Mouse (Mus musculus) monocyte, adult 59 days (primary cell): ENCODE measurements around the gene Olfr1293-ps. TPM values are rescaled to one million over a fixed set of nuclear protein-coding genes. Genes with fewer than 3 reads are reported as not detected.

Source experiments
- total RNA-seq, 2 experiments: library from RNA; stranded (reverse); gene quantifications; one replicate each; pipeline ENCODE4 v1.2.4; 2023

Gene Olfr1293-ps
- total RNA-seq = not detected

GRCm38 (mm10) chr2:111524903-111525302 lies at the start of gene Olfr1293-ps:
TSS of gene Olfr1293-ps (plus strand) at chr2:111525203.

GRCm38 (mm10) chr2:111480519-111480918 lies 44.5 kb upstream of the Olfr1293-ps start, which contains the start of gene Olfr1289:
TSS of gene Olfr1289 (plus strand) at chr2:111480819.

DNA sequence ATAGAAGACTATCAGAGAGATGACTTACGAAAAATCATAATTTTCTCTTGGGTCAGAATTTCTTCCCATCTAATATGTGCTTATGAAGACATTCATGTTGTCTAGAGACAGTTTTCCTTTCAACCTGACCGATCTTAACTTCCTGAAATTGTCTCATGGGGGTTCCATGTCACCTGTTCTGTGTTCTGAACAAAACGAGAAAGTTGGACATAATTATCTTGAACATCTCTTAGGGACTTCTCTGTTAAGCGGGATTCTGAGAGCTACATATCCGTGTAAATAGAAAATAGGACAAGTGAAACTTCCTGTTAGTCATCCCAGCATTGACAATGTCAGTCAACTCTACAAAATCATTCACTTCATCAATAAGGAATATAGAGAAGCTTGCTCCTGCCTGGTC lies 31.3 kb upstream of the Olfr1293-ps start, which contains the start of gene Olfr1290:
Gene Olfr1290, minus strand, starts transcription at position 101 of the 400 bp plus-strand sequence.

GRCm38 (mm10) chr2:111496880-111497279 lies 28.1 kb upstream of the Olfr1293-ps start, which contains the start of gene Olfr1291-ps1:
TSS of gene Olfr1291-ps1 (plus strand) at chr2:111497180.

DNA sequence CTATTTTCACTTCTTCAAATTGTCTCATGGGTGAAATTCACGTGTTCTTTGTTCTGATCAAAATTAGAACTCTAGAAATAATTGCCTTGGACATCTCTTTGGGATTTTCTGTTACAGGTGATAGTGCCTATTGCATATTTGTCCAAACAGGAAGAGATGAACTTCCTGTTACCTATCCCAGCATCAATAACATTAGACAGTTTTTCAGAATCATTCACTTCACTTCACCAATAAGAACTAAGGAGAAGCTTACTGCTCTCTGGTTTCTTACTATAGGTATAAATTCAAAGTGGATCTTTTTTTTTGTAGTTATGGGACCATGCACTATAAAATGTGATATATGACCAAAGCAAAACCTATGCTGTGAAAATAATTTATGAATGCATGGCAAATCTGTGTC lies 15.2 kb downstream of the Olfr1293-ps start, which contains the start of gene Olfr1294:
Gene Olfr1294, minus strand, starts transcription at position 101 of the 400 bp plus-strand sequence.

GRCm38 (mm10) chr2:111569581-111569980 lies 44.6 kb downstream of the Olfr1293-ps start, which contains the start of gene Olfr1295:
TSS of gene Olfr1295 (minus strand) at chr2:111569681.

Other genes starting within 250 kb of the Olfr1293-ps start
- gene Olfr1278, start 235.1 kb upstream of the Olfr1293-ps start, total RNA-seq = not detected
- gene Olfr1279, start 224.6 kb upstream of the Olfr1293-ps start, total RNA-seq = not detected
- gene Olfr1280, start 211.2 kb upstream of the Olfr1293-ps start, total RNA-seq = not detected
- not detected for gene Olfr1281, start 198.7 kb upstream of the Olfr1293-ps start, total RNA-seq
- not detected for gene Olfr1282, start 189.1 kb upstream of the Olfr1293-ps start, total RNA-seq
- gene Olfr1283, start 158.4 kb upstream of the Olfr1293-ps start, total RNA-seq = not detected
- not detected for gene Olfr1284, start 149.7 kb upstream of the Olfr1293-ps start, total RNA-seq
- gene Olfr1286, start 102.1 kb upstream of the Olfr1293-ps start, total RNA-seq = not detected
- not detected for gene Olfr1287, start 76.1 kb upstream of the Olfr1293-ps start, total RNA-seq
- gene Olfr1288, start 51.1 kb upstream of the Olfr1293-ps start, total RNA-seq = not detected
- not detected for gene Olfr1289, start 44.4 kb upstream of the Olfr1293-ps start, total RNA-seq
- not detected for gene Olfr1290, start 31.4 kb upstream of the Olfr1293-ps start, total RNA-seq
- gene Olfr1291-ps1, start 28.0 kb upstream of the Olfr1293-ps start, total RNA-seq = not detected
- not detected for gene Olfr1294, start 15.1 kb downstream of the Olfr1293-ps start, total RNA-seq
- gene Olfr1295, start 44.5 kb downstream of the Olfr1293-ps start, total RNA-seq = not detected
- not detected for gene Olfr1297, start 101.3 kb downstream of the Olfr1293-ps start, total RNA-seq
- gene Olfr1298, start 124.0 kb downstream of the Olfr1293-ps start, total RNA-seq = not detected
- not detected for gene Olfr1299, start 136.2 kb downstream of the Olfr1293-ps start, total RNA-seq
- gene Olfr1301, start 225.8 kb downstream of the Olfr1293-ps start, total RNA-seq = not detected